Mouse (Mus musculus) gastrocnemius, postnatal 4 days (tissue): ENCODE results near the gene Krtap5-3. TPM values are rescaled to one million over a fixed set of nuclear protein-coding genes. Genes with fewer than 3 reads are reported as not detected.
A peak's percentile ranks its signal among the peaks of the same experiment; 100 is the strongest.
"Not testable (repeated sequence)": the region's sequence is repeated elsewhere in the genome, so short reads cannot be mapped to it uniquely, and the experiment has no call there.

ENCODE experiments used
- DNase-seq, 2 experiments: peaks; one replicate each; pipeline ENCODE4 v3.0.0; 2021 to 2022; ENCODE audit warnings: low spot score in 2 of 2, mixed read lengths in 2 of 2
- long read RNA-seq, 2 experiments: library from polyadenylated mRNA; stranded (forward); transcript quantifications; one replicate each; pipeline ENCODE4 v2.0.0; 2021
- total RNA-seq, 2 experiments: library from RNA; stranded (reverse); gene quantifications; 2 replicates each; pipeline ENCODE4 v1.2.3; 2021

The Krtap5-3 gene
- total RNA-seq, result not detected
- long read RNA-seq, experiment 1, result 0 reads
- long read RNA-seq, experiment 2, result 0 reads

DNA sequence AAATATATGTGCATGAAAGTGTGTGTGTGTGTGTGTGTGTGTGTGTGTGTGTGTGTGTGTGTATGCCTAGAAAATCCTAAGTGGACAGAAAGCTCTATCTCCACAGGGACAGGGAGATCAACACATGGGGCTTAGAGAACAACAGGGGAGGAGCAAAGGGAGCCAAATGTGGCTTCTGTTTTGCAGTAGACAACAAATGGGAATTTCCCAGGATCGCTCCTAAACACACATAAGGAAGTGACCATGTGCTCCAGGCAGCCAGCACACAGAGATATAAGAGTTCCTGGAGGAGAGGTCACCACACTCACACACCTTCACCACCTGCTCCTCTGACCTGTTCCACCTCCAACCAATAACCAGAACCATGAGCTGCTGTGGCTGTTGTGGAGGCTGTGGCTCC lies at the start of gene Krtap5-3:
Gene Krtap5-3 (plus strand): TSS at position 301 of the 400 bp plus-strand sequence.
- DNase-seq, result no peak

DNA sequence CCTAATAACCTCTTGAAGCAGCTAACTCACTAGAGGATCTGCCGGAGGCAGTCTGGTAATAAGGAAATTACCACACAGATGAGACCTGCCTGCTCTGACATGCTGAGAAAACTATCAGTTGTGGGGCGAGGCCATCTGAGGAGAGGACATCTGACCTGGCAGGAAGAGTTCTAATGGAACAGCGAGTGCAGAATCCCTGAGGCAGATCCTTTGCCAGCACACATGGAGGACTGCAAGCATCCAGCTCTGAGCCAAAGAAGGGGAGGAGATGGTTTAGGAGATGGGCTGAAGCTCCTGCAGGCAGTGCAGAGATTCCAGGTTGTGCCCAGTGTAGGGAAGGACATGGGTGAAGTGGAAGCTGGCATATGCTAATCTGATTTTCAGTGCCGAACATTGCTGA lies 49.0 kb upstream of the Krtap5-3 start:
- DNase-seq, result no peak

DNA sequence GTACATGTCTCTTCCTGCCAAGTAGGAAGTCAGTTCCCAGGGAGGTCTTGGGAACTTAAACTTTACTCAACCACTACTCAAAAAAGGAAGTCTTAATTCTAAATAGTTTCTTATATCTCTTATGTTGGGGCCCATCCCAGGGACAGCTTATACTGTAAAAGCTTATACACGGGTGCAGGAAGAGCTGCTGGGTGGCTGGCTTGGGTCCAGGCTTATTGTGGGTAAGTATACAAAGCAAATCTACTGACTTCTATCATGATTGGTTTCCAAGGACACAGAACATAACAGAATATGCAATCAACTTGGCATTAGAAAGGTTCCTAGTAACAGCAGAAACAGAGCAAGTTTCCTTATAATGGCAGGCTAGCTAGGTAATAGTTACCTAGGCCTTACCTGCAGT lies 45.9 kb upstream of the Krtap5-3 start:
- DNase-seq, result no peak

DNA sequence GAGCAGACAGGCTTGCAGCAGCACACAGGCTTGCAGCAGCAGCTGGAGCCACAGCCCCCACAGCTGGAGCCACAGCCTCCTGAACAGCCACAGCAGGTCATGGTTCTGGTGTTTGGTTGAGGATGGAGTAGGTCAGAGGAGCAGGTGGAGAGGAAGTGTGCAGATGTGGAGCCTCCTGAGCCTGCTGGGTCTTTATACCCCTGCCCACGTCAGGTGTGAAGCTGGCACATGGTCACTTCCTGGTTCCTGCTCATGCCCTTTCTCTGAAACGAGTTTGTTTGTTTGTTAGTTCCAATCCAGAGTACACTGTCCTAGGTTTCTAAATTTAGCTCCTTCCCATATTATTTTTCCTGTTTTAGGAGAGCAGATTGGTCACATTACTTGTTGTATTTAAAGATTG lies 44.2 kb upstream of the Krtap5-3 start, which contains the start of gene Gm29735:
Gene Gm29735 (minus strand): TSS at position 101 of the 400 bp plus-strand sequence.
- not testable (repeated sequence) for DNase-seq

DNA sequence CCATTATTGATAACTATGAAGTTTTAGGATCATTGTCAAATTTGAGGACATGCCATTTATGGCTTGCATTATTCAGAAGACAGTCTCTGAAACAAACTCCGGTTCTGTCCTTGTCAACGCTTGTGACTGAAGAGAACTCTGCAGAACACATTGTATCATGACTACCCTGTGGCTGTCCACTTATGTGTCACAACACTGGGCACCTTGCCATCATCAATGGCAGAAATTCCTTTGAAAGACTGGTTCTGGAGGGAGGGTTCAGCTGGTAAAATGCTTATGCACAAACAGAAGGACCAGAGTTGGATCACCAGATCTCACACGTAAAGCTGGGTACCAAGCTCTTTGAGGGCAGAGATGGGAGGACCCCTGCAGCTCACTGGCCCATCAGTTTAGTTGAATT lies 41.8 kb upstream of the Krtap5-3 start:
- no peak for DNase-seq

DNA sequence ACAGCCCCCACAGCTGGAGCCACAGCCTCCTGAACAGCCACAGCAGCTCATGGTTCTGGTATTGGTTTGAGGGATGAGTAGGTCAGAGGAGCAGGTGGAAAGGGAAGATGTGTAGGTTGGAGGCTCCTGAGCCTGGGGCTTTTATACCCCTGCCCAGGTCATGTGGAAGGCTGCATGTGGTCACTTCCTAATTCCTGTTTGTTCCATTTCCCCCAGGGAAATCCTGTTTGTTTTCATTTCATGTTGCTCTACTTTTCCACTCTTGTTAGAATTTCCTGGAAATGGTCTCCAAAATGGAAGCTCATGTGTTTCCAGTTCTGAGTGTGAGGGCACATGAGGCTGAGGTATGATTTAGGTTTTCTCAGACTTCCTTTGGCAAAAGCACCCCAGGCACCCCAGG lies 35.5 kb upstream of the Krtap5-3 start, which contains the start of gene Gm4553:
Gene Gm4553 (minus strand): TSS at position 101 of the 400 bp plus-strand sequence.
- DNase-seq, result not testable (repeated sequence)

DNA sequence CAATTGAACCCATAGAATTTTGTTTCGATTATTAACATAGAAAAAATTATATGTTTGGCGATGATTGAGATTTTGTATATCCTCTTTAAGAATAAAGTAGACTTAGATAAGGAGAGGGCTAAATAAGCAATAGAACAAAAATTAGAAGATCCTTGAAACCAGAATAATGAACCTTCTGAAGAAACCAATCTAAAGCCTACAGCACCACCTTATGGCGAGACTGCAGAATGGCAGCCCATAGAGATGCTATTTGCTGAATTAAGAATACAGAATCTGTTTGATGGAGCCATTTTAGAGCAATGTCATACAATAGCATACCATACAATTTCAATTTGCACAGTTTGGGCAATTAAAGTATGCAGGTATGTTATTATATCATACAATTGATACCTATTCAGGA lies 31.3 kb upstream of the Krtap5-3 start:
- DNase-seq, result no peak

DNA sequence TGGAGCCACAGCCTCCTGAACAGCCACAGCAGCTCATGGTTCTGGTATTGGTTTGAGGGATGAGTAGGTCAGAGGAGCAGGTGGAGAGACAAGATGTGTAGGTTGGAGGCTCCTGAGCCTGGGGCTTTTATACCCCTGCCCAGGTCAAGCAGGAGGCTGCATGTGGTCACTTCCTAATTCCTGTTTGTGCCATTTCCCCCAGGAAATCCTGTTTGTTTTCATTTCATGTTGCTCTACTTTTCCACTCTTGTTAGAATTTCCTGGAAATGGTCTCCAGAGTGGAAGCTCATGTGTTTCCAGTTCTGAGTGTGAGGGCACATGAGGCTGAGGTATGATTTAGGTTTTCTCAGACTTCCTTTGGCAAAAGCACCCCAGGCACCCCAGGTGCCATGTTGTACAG lies 25.3 kb upstream of the Krtap5-3 start, which contains the start of gene Krtap5-2:
Gene Krtap5-2 (minus strand): TSS at position 101 of the 400 bp plus-strand sequence.
- not testable (repeated sequence) for DNase-seq

DNA sequence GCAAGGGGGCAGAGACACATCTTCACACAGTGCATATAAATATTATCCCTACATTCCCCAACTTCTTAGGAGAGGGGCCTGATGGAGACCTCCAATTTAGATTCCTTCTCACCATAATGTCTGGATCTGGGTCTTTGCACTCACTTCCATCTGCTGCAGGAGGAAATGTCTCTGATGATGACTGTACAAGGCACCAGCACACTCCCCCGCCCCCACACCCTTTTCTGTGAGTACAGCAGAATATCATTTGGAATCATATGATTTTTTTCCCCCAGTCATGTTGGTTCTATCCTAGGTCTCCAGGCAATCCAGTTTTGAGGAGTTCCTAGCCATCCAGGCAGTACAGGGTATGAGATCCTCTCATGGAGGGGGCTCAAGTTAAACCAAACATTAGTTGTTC lies 22.5 kb upstream of the Krtap5-3 start:
- DNase-seq, result no peak

DNA sequence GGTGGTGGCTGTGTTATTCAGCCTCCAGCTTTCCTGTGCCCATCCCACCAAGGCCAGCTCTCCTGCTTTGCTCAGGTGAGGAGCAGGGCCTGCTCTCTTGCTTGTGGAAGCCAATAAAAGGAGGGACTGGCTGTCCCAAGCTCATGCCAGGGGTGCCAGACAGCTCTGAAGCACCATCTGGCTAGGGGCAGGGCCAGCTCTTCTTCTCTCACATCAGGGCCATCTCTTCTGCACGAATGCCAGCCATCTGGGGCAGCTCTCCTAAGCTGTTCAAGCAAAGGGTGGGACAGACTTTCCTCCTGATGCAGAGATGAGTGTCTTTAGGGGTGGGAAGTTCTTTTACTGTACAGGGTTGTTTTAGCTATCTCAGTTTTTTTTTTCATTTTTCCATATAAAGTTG lies 20.1 kb upstream of the Krtap5-3 start:
- no peak for DNase-seq

DNA sequence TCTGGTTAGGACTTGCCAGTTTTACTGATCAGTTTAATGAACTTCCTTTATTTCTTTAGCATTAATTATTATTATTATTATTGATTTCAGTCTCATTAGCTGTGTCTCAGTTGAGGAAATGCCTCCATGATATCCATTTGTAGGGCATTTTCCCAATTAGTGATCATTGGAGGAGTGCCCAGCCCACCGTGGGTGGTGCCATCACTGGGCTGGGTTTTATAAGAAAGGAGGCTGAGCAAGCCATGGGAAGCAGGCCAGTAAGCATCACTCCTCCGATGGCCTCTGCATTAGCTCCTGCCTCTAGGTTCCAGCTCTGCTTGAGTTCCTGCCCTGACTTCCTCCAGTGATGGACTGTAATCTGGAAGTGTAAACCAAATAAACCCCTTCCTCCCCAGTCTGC lies 13.0 kb upstream of the Krtap5-3 start:
- no peak for DNase-seq

DNA sequence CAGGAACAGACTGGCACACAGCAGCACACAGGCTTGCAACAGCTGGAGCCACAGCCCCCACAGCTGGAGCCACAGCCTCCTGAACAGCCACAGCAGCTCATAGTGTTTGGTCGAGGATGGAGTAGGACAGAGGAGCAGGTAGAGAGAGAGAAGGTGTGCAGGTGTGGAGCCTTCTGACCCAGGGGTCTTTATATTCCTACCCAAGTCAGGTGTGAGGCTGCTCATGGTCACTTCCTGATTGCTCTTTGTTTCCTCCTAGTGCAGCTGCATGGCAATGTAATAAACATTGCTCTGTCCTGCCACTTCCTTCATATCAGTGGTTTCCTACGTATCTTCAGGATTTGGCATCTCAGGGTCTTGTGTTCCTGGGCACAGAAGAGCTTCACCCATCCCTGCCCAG lies 10.9 kb upstream of the Krtap5-3 start, which contains the start of gene Gm10153:
Gene Gm10153 (minus strand): TSS at position 101 of the 400 bp plus-strand sequence.
- no peak for DNase-seq

DNA sequence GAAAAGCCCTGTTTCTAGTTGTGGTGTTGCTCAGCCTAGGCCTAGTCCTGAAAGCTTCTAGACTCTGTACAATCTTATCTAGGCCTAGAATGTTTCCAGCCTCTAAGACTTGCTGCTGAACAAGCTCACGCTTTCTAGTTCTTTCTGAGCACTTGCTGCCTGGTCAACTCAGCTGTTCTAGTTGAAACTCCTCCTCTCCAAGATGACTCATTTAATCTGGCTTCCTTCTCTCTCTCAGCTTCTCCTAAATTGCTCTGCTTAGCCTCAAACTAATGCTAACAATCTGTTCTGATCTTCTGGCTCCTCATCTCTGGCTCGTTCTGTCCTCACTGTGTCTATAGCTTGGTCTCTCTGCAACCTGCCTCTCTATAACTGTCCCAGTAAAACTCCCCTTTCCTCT lies 2.4 kb upstream of the Krtap5-3 start:
- DNase-seq, result no peak

DNA sequence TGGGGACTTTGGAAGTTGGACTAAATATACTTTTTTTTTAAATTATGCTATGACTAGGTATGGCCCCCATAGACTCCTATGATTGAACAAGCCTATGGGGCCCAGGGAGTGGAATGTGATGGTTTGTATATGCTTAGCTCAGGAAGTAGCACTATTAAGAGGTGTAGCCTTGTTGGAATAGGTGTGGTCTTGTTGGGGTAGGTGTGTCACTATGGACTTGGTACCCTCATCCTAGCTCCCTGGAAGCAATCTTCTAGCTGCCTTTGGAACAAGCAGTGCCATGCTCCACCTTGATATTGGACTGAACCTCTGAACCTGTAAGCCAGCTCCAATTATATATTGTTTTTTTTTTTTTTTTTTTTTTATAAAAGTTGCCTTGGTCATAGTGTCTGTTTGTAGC lies 4.3 kb downstream of the Krtap5-3 start:
- no peak for DNase-seq

DNA sequence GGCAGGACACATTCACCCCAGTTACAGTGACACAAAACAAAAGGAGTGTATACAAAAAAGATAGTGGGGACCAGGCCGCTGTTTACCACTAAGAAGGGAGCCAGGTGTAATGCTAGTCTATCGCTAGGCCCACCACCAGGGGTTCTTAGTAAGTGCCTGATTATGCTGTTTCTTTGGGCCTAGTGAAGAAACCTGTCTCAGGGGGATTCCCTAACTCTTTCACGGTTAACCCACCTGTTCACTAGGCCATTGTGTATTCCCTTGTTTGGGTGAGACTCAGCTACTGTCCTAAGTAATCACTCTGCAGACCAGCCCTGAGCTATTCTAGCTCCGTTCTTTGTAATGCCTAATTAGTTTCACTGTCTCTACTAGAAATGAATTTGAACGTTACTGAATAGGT lies 5.7 kb downstream of the Krtap5-3 start:
- not testable (repeated sequence) for DNase-seq

DNA sequence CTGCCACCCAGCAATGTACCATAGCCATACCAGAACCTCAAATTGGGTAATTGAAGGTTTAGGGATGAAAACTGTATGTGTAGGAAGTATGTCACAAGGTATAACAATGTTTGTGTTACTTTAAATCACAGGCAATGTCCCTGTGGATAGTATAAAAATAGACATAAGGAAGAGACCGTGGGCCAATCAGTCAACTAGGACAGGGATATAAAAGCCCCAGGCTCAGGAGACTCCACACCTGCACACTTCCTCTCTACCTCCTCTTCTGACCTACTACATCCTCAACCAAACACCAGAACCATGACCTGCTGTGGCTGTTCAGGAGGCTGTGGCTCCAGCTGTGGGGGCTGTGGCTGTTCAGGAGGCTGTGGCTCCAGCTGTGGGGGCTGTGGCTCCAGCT lies 10.4 kb downstream of the Krtap5-3 start, which contains the start of gene Gm7579:
Gene Gm7579 (plus strand): TSS at position 301 of the 400 bp plus-strand sequence.
- no peak for DNase-seq

DNA sequence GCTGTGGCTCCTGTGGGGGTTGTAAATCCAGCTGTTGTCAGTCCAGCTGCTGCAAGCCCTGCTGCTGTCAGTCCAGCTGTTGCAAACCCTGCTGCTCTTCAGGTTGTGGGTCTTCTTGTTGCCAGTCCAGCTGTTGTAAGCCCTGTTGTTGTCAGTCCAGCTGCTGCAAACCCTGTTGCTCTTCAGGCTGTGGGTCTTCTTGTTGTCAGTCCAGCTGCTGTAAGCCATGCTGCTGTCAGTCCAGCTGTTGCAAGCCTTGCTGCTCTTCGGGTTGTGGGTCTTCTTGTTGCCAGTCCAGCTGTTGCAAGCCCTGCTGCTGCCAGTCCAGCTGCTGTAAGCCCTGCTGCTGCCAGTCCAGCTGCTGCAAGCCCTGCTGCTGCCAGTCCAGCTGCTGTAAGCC lies 11.0 kb downstream of the Krtap5-3 start:
- not testable (repeated sequence) for DNase-seq

DNA sequence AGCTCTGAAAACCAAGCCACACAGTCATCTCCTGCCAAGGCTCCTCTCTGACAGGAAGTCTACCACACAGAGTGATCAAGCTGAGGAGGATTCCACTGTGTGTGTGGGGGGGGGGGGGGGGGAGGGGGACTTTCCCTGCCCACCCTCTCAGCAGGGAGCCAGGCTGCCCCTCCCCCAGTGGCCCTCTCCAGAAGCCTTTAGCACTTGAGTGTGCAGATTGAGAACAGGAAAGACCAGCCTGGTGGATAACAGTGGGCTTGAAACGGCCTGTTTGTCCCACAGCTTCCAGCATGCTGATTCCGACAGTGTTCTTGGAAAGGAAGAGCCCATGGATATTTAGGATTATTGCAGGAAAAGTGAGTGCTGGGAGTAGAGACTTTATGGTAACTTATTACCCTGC lies 23.4 kb downstream of the Krtap5-3 start:
- DNase-seq, result no peak

DNA sequence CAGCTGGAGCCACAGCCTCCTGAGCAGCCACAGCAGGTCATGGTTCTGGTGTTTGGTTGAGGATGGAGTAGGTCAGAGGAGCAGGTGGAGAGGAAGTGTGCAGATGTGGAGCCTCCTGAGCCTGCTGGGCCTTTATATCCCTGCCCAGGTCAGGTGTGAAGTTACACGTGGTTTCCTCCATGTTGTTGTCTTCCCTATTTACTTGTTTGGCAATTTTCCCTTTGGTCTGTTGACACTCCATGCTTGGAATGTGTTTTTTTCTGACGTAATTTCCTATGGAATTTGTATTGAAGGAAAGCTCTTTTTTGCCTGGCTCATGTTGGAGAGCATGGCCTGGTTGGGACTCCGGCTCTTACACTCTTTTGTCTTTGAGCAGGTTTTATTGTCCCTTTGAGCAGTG lies 28.7 kb downstream of the Krtap5-3 start, which contains the start of gene Krtap5-5:
Gene Krtap5-5 (minus strand): TSS at position 101 of the 400 bp plus-strand sequence.
- not testable (repeated sequence) for DNase-seq

DNA sequence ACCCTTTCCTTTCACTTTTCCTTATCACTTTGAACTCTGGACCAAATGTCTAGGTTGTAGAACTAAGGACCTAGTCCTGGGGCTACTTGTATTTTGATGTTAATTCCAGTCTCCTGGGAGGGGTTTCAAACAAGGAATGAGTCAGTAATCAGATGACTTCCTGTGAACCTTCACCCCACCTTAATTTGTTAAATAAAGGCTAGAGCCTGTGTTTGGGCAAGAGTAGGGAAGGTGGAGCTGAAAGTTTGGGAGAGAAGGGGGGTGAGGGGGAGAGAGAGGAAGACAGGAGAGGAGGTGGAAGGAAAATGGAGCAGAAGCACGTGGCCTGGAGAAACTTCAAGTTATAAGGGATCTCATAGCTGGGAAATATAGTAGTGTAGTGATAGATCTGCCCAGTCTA lies 30.4 kb downstream of the Krtap5-3 start:
- DNase-seq, result no peak

DNA sequence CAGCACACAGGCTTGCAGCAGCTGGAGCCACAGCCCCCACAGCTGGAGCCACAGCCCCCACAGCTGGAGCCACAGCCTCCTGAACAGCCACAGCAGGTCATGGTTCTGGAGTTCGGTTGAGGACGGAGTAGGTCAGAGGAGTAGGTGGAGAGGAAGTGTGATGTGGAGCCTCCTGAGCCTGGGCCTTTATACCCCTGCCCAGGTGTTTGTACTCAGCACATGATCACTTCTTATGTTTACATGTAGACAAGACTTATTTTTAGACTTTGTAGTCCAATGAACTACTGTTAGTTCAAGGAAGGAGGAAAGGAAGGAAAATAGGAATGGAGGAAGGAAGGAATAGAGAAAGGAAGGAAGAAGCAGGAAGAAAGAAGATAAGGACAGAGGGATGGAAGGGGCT lies 39.8 kb downstream of the Krtap5-3 start, which contains the start of gene Gm40460:
Gene Gm40460 (minus strand): TSS at position 101 of the 400 bp plus-strand sequence.
- no peak for DNase-seq

DNA sequence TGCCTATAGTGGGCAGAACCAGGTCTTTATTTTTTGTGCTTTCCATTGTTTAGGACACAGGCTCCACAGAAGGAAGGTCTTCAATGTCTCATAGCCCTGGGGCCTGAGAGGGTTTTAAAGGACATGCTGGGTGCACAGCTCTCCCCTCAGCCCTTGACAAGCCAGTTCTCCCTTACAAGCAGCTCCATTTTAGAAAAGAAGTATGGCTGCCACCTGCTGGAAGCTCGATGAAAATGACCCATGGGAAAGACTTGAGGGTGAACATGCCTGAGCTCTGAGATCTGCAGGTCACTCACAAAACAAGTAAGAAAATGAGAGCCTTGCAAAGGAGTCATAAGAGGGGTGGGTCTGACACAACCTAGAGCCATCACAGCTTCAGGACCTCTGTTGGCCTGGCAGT lies 48.7 kb downstream of the Krtap5-3 start:
- DNase-seq, result peak in 1 of 2 experiments; percentile 21
